Mouse (Mus musculus): ENCODE results near the gene Trp53.

DNA sequence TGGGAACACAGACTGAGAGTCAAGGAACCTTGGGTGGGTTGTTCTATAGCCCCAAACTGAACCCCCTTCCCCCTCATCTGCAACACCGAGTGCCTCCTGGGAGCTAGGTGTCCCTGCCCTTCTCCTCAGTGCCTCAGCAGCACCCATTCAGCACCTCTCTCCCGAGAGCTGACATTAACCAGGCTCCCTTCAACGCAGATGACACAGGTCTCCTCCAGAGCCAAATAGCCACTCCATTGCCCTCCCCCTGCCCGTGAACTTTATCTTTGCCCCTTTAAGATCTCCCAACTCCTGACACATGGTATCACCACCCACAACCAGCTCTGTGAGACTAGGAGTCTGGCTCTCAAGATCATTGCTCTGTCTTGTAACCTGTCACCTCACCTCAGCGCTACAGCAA lies 21.0 kb upstream of the Trp53 start:
- TF ChIP-seq CTCF (IDR thresholded peaks at IDR 0.05; ENCODE audit: control insufficient read depth, insufficient read depth, insufficient replicate concordance, low read depth, low read length) (no peak), POLR2A (IDR thresholded peaks at IDR 0.05; ENCODE audit: control insufficient read depth, low read depth, low read length) (no peak)

Measured in testis, adult 2 months (tissue).